In genomic region chr6:113959336-113959735, GRCm38 (mm10) we compare ENCODE assay signal across 23 mouse cellular contexts.
DNase-seq lines count a peak whose midpoint lies in the region; TF ChIP-seq lines count a peak whose summit lies in the region.
"Had no signal": no experiment of that assay in that cellular context is flagged by ENCODE, and none has a peak within 500 bp of the region (broad histone marks: within the 10 kb centered on the region; RNA-seq: fewer than 3 reads in every experiment).

No protein-coding gene starts in this region.

- TF ChIP-seq POLR2A in olfactory bulb, adult 2 months (IDR thresholded peaks at IDR 0.05; ENCODE audit: insufficient read depth, low read depth, low read length): no peak

- no peak overlapping the region for H3K4me3 ChIP-seq in olfactory bulb, adult 2 months (ENCODE audit: insufficient read depth, low read depth, low read length)
- H3K4me3 ChIP-seq: embryonic facial prominence, embryonic 12.5 days; forebrain, embryonic 12.5 days; hindbrain, embryonic 15.5 days; intestine, embryonic 15.5 days; limb, embryonic 10.5 days; liver, embryonic 15.5 days; midbrain, embryonic 10.5 days; neural tube, embryonic 12.5 days had no signal

- TF ChIP-seq CTCF in olfactory bulb, adult 2 months (IDR thresholded peaks at IDR 0.05; ENCODE audit: insufficient read depth, low read depth, low read length): no peak

- 41% methylated on average over 1 of the region's 1 CpGs for WGBS in olfactory bulb, adult 2 months

- DNase-seq in left cerebral cortex, postnatal 4 days: peak; percentile 86
- DNase-seq in left cerebral cortex, postnatal 36 days (ENCODE audit: low spot score in 2 of 2): no peak
- DNase-seq in cerebellum, adult 11-12 months: peak; percentile 94
- DNase-seq in cerebellum, postnatal 10 days: peak; percentile 94
- no peak for DNase-seq in natural killer cell, adult 2 months (ENCODE audit: low spot score in 2 of 2)
- DNase-seq in spleen, postnatal 10 days (ENCODE audit: low spot score in 2 of 2): no peak
- DNase-seq: adrenal gland, adult 2 months; gastrocnemius, postnatal 36 days; heart, postnatal 36 days; kidney, adult 8-10 months; kidney, postnatal 25 days; liver; thymus, postnatal 25 days had no signal

- peaks cover 38% of the 10 kb centered on the region for H3K4me1 ChIP-seq in olfactory bulb, adult 2 months (ENCODE audit: control insufficient read depth, insufficient read depth, low read length)
- H3K4me1 ChIP-seq: embryonic facial prominence, embryonic 12.5 days; intestine, embryonic 15.5 days; neural tube, embryonic 12.5 days had no signal

- intact Hi-C loops in left cerebral cortex, postnatal 4 days (cut with DNase I): no loop called here
- intact Hi-C loops in left cerebral cortex, postnatal 36 days (cut with DNase I): no loop called here

- H3K27ac ChIP-seq in olfactory bulb, adult 2 months (ENCODE audit: insufficient read depth, low read depth, low read length): peak overlapping the region; percentile 65
- H3K27ac ChIP-seq: embryonic facial prominence, embryonic 12.5 days; forebrain, embryonic 12.5 days; hindbrain, embryonic 15.5 days; intestine, embryonic 15.5 days; limb, embryonic 10.5 days; liver, embryonic 15.5 days; macrophage; midbrain, embryonic 10.5 days; neural tube, embryonic 12.5 days had no signal

Comparison
In these comparisons a context has a peak if more than half of its experiments do, and no peak if none do; other contexts are left out.
1. DNase-seq: peak in left cerebral cortex, postnatal 4 days (single experiment), cerebellum, adult 11-12 months (single experiment) and cerebellum, postnatal 10 days (2 of 2); none in left cerebral cortex, postnatal 36 days (0 of 2), natural killer cell, adult 2 months (0 of 2) and spleen, postnatal 10 days (0 of 2).